ENCODE assay signal across 9 mouse cellular contexts in the genomic region with DNA sequence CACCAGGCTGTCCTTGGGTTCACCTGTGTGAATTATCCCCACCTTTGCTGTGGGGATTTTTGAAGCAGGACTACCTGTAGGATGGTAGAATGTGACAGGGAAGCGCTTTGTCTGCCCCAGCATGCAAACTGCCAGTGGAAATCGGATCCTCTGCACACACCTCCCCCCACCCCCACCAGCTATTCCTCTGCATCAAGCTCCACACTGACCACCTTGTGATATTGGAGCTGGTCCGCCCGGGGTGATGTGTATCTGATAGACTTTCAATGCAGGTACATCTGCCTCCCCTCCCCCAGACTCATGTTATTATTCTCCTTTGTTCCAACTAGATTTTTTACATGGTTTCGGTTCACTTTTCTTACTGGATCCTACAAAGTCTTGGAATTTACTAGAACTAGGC. TPM values are rescaled to one million over a fixed set of nuclear protein-coding genes. Genes with fewer than 3 reads are reported as not detected.
DNase-seq lines count a peak whose midpoint lies in the region; ATAC-seq and TF ChIP-seq lines count a peak whose summit lies in the region.
"Had no signal": no experiment of that assay in that cellular context is flagged by ENCODE, and none has a peak within 500 bp of the region (broad histone marks: within the 10 kb centered on the region; RNA-seq: fewer than 3 reads in every experiment).

No protein-coding gene starts in this region.

- no peaks in the 10 kb centered on the region for H3K36me3 ChIP-seq in neural tube, embryonic 11.5 days (ENCODE audit: control insufficient read depth, insufficient read depth, low read length)
- H3K36me3 ChIP-seq in limb, embryonic 11.5 days (ENCODE audit: control insufficient read depth, insufficient read depth, low read length) = no peaks in the 10 kb centered on the region; the same call in 1 of the 2 replicates
- H3K36me3 ChIP-seq in stomach, postnatal 0 days (ENCODE audit: control insufficient read depth, insufficient read depth, low read length) = no peaks in the 10 kb centered on the region

- intact Hi-C loops in gastrocnemius, postnatal 14 days (cut with DNase I; ENCODE audit: low total_unique reads) = no loop called here

- no peak for ATAC-seq in neural tube, embryonic 11.5 days (ENCODE audit: insufficient read depth, low FRiP score, low TSS enrichment)
- peak; percentile 29; the same call in 1 of the 2 replicates for ATAC-seq in limb, embryonic 11.5 days (ENCODE audit: insufficient number of reproducible peaks, low FRiP score, low TSS enrichment, low read depth)
- ATAC-seq in stomach, postnatal 0 days (ENCODE audit: low FRiP score, low TSS enrichment) = no peak

- H3K27me3 ChIP-seq in neural tube, embryonic 11.5 days (ENCODE audit: control insufficient read depth, insufficient read depth, low read length) = no peaks in the 10 kb centered on the region
- H3K27me3 ChIP-seq in limb, embryonic 11.5 days (ENCODE audit: control insufficient read depth, insufficient read depth, low read length) = no peaks in the 10 kb centered on the region
- no peaks in the 10 kb centered on the region for H3K27me3 ChIP-seq in stomach, postnatal 0 days (ENCODE audit: control insufficient read depth, insufficient read depth, low read length)

- DNase-seq in gastrocnemius, postnatal 25 days = peak; percentile 4
- DNase-seq in gastrocnemius, postnatal 14 days = no peak
- DNase-seq in neural tube, embryonic 11.5 days (ENCODE audit: low spot score) = no peak
- DNase-seq in neural tube, embryonic 10.5 days (ENCODE audit: extremely low spot score, low spot score) = no peak
- DNase-seq in limb, embryonic 11.5 days (ENCODE audit: low spot score) = no peak
- DNase-seq in stomach, postnatal 0 days (ENCODE audit: low spot score) = no peak
- DNase-seq in cerebellum, adult 9-10 months = no peak
- no peak for DNase-seq in kidney, postnatal 14 days

- TF ChIP-seq EP300 in stomach, postnatal 0 days (optimal IDR thresholded peaks at IDR 0.05) = no peak

- H3K4me2 ChIP-seq in neural tube, embryonic 11.5 days (ENCODE audit: low read depth) = peak overlapping the region; percentile 35
- H3K4me2 ChIP-seq in limb, embryonic 11.5 days (ENCODE audit: low read depth, severe bottlenecking) = peak overlapping the region; percentile 28; the same call in 1 of the 2 replicates
- no peak overlapping the region for H3K4me2 ChIP-seq in stomach, postnatal 0 days (replicated peaks; ENCODE audit: low read depth)

- peaks cover 40% of the 10 kb centered on the region for H3K4me1 ChIP-seq in neural tube, embryonic 11.5 days (ENCODE audit: control insufficient read depth, insufficient read depth, low read length)
- peaks cover 25% of the 10 kb centered on the region for H3K4me1 ChIP-seq in limb, embryonic 11.5 days (ENCODE audit: control insufficient read depth, insufficient read depth, low read length)
- peaks cover 16% of the 10 kb centered on the region for H3K4me1 ChIP-seq in stomach, postnatal 0 days (replicated peaks; ENCODE audit: control insufficient read depth, insufficient read depth)

- H3K4me3 ChIP-seq in neural tube, embryonic 11.5 days (ENCODE audit: low read depth, low read length) = no peak overlapping the region
- H3K4me3 ChIP-seq in limb, embryonic 11.5 days (ENCODE audit: low read depth, low read length) = no peak overlapping the region
- H3K4me3 ChIP-seq in stomach, postnatal 0 days (ENCODE audit: low read depth, low read length) = no peak overlapping the region

- 55% methylated on average over 5 of the region's 5 CpGs for WGBS in neural tube, embryonic 11.5 days
- 51% methylated on average over 5 of the region's 5 CpGs for WGBS in limb, embryonic 11.5 days
- 44% methylated on average over 5 of the region's 5 CpGs for WGBS in stomach, postnatal 0 days

- H3K9me3 ChIP-seq in neural tube, embryonic 11.5 days (ENCODE audit: control insufficient read depth, low read length) = no peaks in the 10 kb centered on the region
- no peaks in the 10 kb centered on the region for H3K9me3 ChIP-seq in limb, embryonic 11.5 days (ENCODE audit: control insufficient read depth, low read length)
- H3K9me3 ChIP-seq in stomach, postnatal 0 days (ENCODE audit: control insufficient read depth, low read length) = no peaks in the 10 kb centered on the region

- H3K9ac ChIP-seq in neural tube, embryonic 11.5 days (ENCODE audit: low read length) = no peak overlapping the region
- peak overlapping the region; percentile 50; the same call in 1 of the 2 replicates for H3K9ac ChIP-seq in limb, embryonic 11.5 days (ENCODE audit: low read length)
- H3K9ac ChIP-seq in stomach, postnatal 0 days (ENCODE audit: low read length) = no peak overlapping the region
- H3K9ac ChIP-seq: liver, embryonic 14.5 days had no signal

- H3K27ac ChIP-seq in neural tube, embryonic 11.5 days (ENCODE audit: low read depth, low read length) = peak overlapping the region; percentile 39; the same call in 1 of the 2 replicates
- H3K27ac ChIP-seq in limb, embryonic 11.5 days (replicated peaks; ENCODE audit: low read depth, low read length) = peak overlapping the region; percentile 75
- peak overlapping the region; percentile 50; the same call in 1 of the 2 replicates for H3K27ac ChIP-seq in stomach, postnatal 0 days (replicated peaks)
- H3K27ac ChIP-seq: liver, embryonic 14.5 days had no signal

- no peak for TF ChIP-seq CTCF in stomach, postnatal 0 days (IDR thresholded peaks at IDR 0.05; ENCODE audit: low read depth)

RNA-seq across cellular contexts. Expression of a gene that starts 21.8 kb away (rescaled TPM):
- 1 to 10 TPM; 3.2 to 3.4 TPM for total RNA-seq in gastrocnemius, postnatal 25 days (2021)
- 1 to 10 TPM; 5.1 to 6.9 TPM for total RNA-seq in gastrocnemius, postnatal 14 days (2021)
- polyA plus RNA-seq in neural tube, embryonic 11.5 days (2014; fragmentation: Nextera tagmentation; extraction: Ambion mirVana) = 31.0 and 35.9 TPM in 2 replicates
- polyA plus RNA-seq in limb, embryonic 11.5 days (2014; fragmentation: Nextera tagmentation; extraction: Ambion mirVana) = 20.2 and 20.6 TPM in 2 replicates
- polyA plus RNA-seq in stomach, postnatal 0 days (2015; fragmentation: Nextera tagmentation; extraction: Ambion mirVana) = 7.6 and 8.0 TPM in 2 replicates
